Mouse (Mus musculus) left cerebral cortex, adult 9 months (tissue): ENCODE data around the gene Coa5.

Source experiments
- DNase-seq, 2 experiments: peaks; one replicate each; pipeline ENCODE4 v3.0.0; 2022; ENCODE audit warnings: low spot score in 2 of 2

The Coa5 gene

GRCm38 (mm10) chr1:37368125-37368524, 61.8 kb downstream of the Coa5 start:
- peak; percentile 64 to 88 for DNase-seq
